Mouse (Mus musculus): ENCODE data around the gene Pacs1.

DNA sequence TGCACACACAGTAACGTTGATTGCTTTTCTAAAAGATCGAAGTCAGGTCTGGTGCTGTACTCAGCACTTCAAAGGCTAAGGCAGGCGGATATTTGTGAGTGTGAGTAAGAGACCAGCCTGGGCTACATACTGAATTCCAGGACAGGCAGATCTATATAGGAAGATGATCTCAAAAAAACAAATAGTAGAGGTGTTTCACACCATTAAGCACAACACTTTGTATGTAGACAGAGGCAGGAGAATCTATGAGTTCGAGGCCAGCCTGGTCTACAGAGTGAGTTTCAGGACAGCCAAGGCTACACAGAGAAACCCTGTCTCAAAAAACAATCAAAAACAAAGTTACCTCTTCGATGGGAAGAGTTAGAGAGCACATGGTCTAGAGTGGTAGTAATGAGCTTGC lies 2.8 kb upstream of the Pacs1 start:
- TF ChIP-seq CTCF (IDR thresholded peaks at IDR 0.05; ENCODE audit: low read depth) (no peak), EP300 (IDR thresholded peaks at IDR 0.05; ENCODE audit: low read depth) (no peak)
